Mouse (Mus musculus) gastrocnemius, postnatal 14 days (tissue): ENCODE measurements around the gene Gse1. TPM values are rescaled to one million over a fixed set of nuclear protein-coding genes. Genes with fewer than 3 reads are reported as not detected.

ENCODE experiments used
- DNase-seq: peaks from one replicate; pipeline ENCODE4 v3.0.0; 2021; ENCODE audit warnings: mixed read lengths
- intact Hi-C: fragments of 180-260 bp; cut with DNase I; formaldehyde crosslinking; loops from one replicate; pipeline ENCODE4 v1.15.1; 2025; ENCODE audit warnings: low total_unique reads
- total RNA-seq, 2 experiments: library from RNA; stranded (reverse); gene quantifications; 2 replicates each; pipeline ENCODE4 v1.2.3; 2021

Gene Gse1
- total RNA-seq, 2 experiments from 2014 or later, result 22.7 to 28.7 TPM

GRCm38 (mm10) chr8:120230715-120231614, 2.7 kb downstream of the Gse1 start:
- no peak for DNase-seq
- intact Hi-C loops, result no loop called here

- intact Hi-C loops, result no loop called here
- no peak for DNase-seq
Observed at GRCm38 (mm10) chr8:120231870-120232269, 3.6 kb downstream of the Gse1 start.

GRCm38 (mm10) chr8:120232398-120232797, 4.1 kb downstream of the Gse1 start:
- intact Hi-C loops, result no loop called here
- no peak for DNase-seq

GRCm38 (mm10) chr8:120232913-120233312, 4.7 kb downstream of the Gse1 start:
- intact Hi-C loops, result no loop called here
- DNase-seq, result no peak

GRCm38 (mm10) chr8:120234457-120234856, 6.2 kb downstream of the Gse1 start:
- DNase-seq, result no peak
- intact Hi-C loops, result no loop called here

- intact Hi-C loops, result no loop called here
- DNase-seq, result no peak
Observed at GRCm38 (mm10) chr8:120234866-120235265, 6.6 kb downstream of the Gse1 start.

- no peak for DNase-seq
- intact Hi-C loops, result no loop called here
Observed at GRCm38 (mm10) chr8:120243222-120243621, 15.0 kb downstream of the Gse1 start.

GRCm38 (mm10) chr8:120243916-120244451, 15.7 kb downstream of the Gse1 start:
- DNase-seq, result no peak
- intact Hi-C loops, result no loop called here

- intact Hi-C loops, result no loop called here
- DNase-seq, result no peak
Observed at GRCm38 (mm10) chr8:120244553-120244952, 16.3 kb downstream of the Gse1 start.

- DNase-seq, result no peak
- intact Hi-C loops, result no loop called here
Observed at GRCm38 (mm10) chr8:120247618-120248017, 19.4 kb downstream of the Gse1 start.

- no peak for DNase-seq
- intact Hi-C loops, result no loop called here
Observed at GRCm38 (mm10) chr8:120248031-120248430, 19.8 kb downstream of the Gse1 start.

GRCm38 (mm10) chr8:120248451-120248850, 20.2 kb downstream of the Gse1 start:
- intact Hi-C loops, result no loop called here
- DNase-seq, result no peak

GRCm38 (mm10) chr8:120249800-120250336, 21.6 kb downstream of the Gse1 start:
- intact Hi-C loops, result no loop called here

GRCm38 (mm10) chr8:120250750-120251410, 22.6 kb downstream of the Gse1 start:
- DNase-seq, result no peak
- intact Hi-C loops, result no loop called here

More at GRCm38 (mm10) chr8:120249800-120250336, 21.6 kb downstream of the Gse1 start:
- peak; percentile 61 for DNase-seq

GRCm38 (mm10) chr8:120251411-120252035, 23.3 kb downstream of the Gse1 start:
- intact Hi-C loops, result no loop called here
- DNase-seq, result peak; percentile 67

- no peak for DNase-seq
- intact Hi-C loops, result no loop called here
Observed at GRCm38 (mm10) chr8:120253626-120254025, 25.4 kb downstream of the Gse1 start.

- no peak for DNase-seq
- intact Hi-C loops, result no loop called here
Observed at GRCm38 (mm10) chr8:120255406-120255987, 27.2 kb downstream of the Gse1 start.

- DNase-seq, result no peak
- intact Hi-C loops, result no loop called here
Observed at GRCm38 (mm10) chr8:120256958-120257357, 28.7 kb downstream of the Gse1 start.

GRCm38 (mm10) chr8:120259206-120259605, 30.9 kb downstream of the Gse1 start:
- peak; percentile 64 for DNase-seq
- intact Hi-C loops, result no loop called here
